In the genomic region with DNA sequence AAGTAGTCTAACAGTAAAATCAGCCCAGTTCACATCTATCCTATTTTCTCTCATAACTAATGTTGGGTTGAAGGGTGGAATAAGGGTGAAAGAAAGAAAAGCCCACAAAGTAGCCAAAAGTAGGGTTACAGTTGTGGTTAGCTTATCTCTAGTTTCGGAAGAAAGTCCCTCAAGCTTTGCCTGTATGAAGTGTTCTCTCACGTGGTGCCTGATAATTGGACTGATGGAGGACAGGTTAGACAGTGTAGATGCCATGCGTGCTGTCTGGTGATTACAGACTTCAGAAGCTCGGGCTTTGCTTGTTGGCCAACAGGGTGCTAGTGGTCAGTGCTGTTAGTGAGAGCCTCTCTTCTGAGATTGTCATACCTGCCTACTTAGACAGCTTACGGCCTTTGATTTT, we compare ENCODE assay signal across 21 mouse cellular contexts.
"Had no signal": no experiment of that assay in that cellular context is flagged by ENCODE, and none has a peak within 500 bp of the region (broad histone marks: within the 10 kb centered on the region; RNA-seq: fewer than 3 reads in every experiment).

No protein-coding gene starts in this region.

- H3K27me3 ChIP-seq: heart, embryonic 13.5 days; heart, embryonic 15.5 days; hindbrain, embryonic 13.5 days; hindbrain, embryonic 15.5 days; limb, embryonic 12.5 days had no signal

- H3K4me2 ChIP-seq: heart, embryonic 11.5 days; heart, embryonic 13.5 days; heart, embryonic 15.5 days; hindbrain, embryonic 13.5 days; hindbrain, embryonic 15.5 days; limb, embryonic 12.5 days had no signal

- ATAC-seq: hindbrain, postnatal 0 days; intestine, embryonic 16.5 days had no signal

- H3K9ac ChIP-seq: heart, embryonic 13.5 days; heart, embryonic 15.5 days; hindbrain, embryonic 13.5 days; hindbrain, embryonic 15.5 days; limb, embryonic 12.5 days had no signal

- H3K4me1 ChIP-seq: heart, embryonic 13.5 days; heart, embryonic 15.5 days; hindbrain, embryonic 13.5 days; hindbrain, embryonic 15.5 days; limb, embryonic 10.5 days; limb, embryonic 12.5 days had no signal

- H3K27ac ChIP-seq: heart, adult 2 months; heart, embryonic 13.5 days; heart, embryonic 15.5 days; hindbrain, embryonic 13.5 days; hindbrain, embryonic 15.5 days; hindbrain, postnatal 0 days; layer of hippocampus, adult 2 months; left cerebral cortex, adult 2 months; limb, embryonic 10.5 days; limb, embryonic 12.5 days had no signal

- DNase-seq: gastrocnemius, postnatal 14 days; gastrocnemius, postnatal 36 days; heart, adult 2 months; heart, postnatal 14 days; heart, postnatal 36 days; kidney, adult 11 months; kidney, adult 8-10 months; kidney, postnatal 10 days; kidney, postnatal 25 days; kidney, postnatal 4 days had no signal

- H3K4me3 ChIP-seq: heart, adult 2 months; heart, embryonic 13.5 days; heart, embryonic 15.5 days; hindbrain, embryonic 13.5 days; hindbrain, embryonic 15.5 days; layer of hippocampus, adult 2 months; left cerebral cortex, adult 2 months; limb, embryonic 10.5 days; limb, embryonic 12.5 days had no signal

- H3K9me3 ChIP-seq: heart, embryonic 13.5 days; heart, embryonic 15.5 days; hindbrain, embryonic 13.5 days; hindbrain, embryonic 15.5 days; limb, embryonic 10.5 days; limb, embryonic 12.5 days had no signal
